ENCODE assay signal across 26 mouse cellular contexts in genomic region chr17:65190839-65191591, GRCm38 (mm10).
DNase-seq lines count a peak whose midpoint lies in the region; ATAC-seq lines count a peak whose summit lies in the region.
"Had no signal": no experiment of that assay in that cellular context is flagged by ENCODE, and none has a peak within 500 bp of the region (broad histone marks: within the 10 kb centered on the region; RNA-seq: fewer than 3 reads in every experiment).

No protein-coding gene starts in this region.

- no peaks in the 10 kb centered on the region for H3K9me3 ChIP-seq in kidney, embryonic 15.5 days (replicated peaks)
- no peaks in the 10 kb centered on the region for H3K9me3 ChIP-seq in lung, embryonic 15.5 days
- H3K9me3 ChIP-seq in embryonic facial prominence, embryonic 14.5 days (ENCODE audit: control insufficient read depth, low read length): no peaks in the 10 kb centered on the region
- H3K9me3 ChIP-seq: forebrain, embryonic 10.5 days; forebrain, embryonic 15.5 days; hindbrain, embryonic 12.5 days; intestine, embryonic 15.5 days; limb, embryonic 12.5 days; midbrain, embryonic 15.5 days; stomach, embryonic 15.5 days had no signal

- peak overlapping the region; percentile 15; the same call in 1 of the 2 replicates for H3K4me2 ChIP-seq in kidney, embryonic 15.5 days
- H3K4me2 ChIP-seq in lung, embryonic 15.5 days: peak overlapping the region; percentile 31; the same call in 1 of the 2 replicates
- no peak overlapping the region for H3K4me2 ChIP-seq in embryonic facial prominence, embryonic 14.5 days (ENCODE audit: low read depth, low read length)
- H3K4me2 ChIP-seq: forebrain, embryonic 15.5 days; hindbrain, embryonic 12.5 days; intestine, embryonic 15.5 days; limb, embryonic 12.5 days; liver, embryonic 11.5 days; midbrain, embryonic 15.5 days; stomach, embryonic 15.5 days had no signal

- 29% methylated on average over 12 of the region's 12 CpGs for WGBS in kidney, embryonic 15.5 days
- WGBS in lung, embryonic 15.5 days: 22% methylated on average over 12 of the region's 12 CpGs
- WGBS in embryonic facial prominence, embryonic 14.5 days: 60% methylated on average over 12 of the region's 12 CpGs

- H3K36me3 ChIP-seq in kidney, embryonic 15.5 days: no peaks in the 10 kb centered on the region
- H3K36me3 ChIP-seq in lung, embryonic 15.5 days: no peaks in the 10 kb centered on the region
- no peaks in the 10 kb centered on the region for H3K36me3 ChIP-seq in embryonic facial prominence, embryonic 14.5 days (ENCODE audit: control insufficient read depth, insufficient read depth, low read length)
- H3K36me3 ChIP-seq: forebrain, embryonic 10.5 days; forebrain, embryonic 15.5 days; G1E; hindbrain, embryonic 12.5 days; intestine, embryonic 15.5 days; limb, embryonic 12.5 days; midbrain, embryonic 15.5 days; stomach, embryonic 15.5 days had no signal

- peak overlapping the region; percentile 2; the same call in 1 of the 2 replicates for H3K27ac ChIP-seq in kidney, embryonic 15.5 days
- peak overlapping the region; percentile 12; the same call in 1 of the 2 replicates for H3K27ac ChIP-seq in lung, embryonic 15.5 days
- no peak overlapping the region for H3K27ac ChIP-seq in embryonic facial prominence, embryonic 14.5 days (replicated peaks; ENCODE audit: low read depth, low read length)
- H3K27ac ChIP-seq: forebrain, embryonic 10.5 days; forebrain, embryonic 15.5 days; heart, adult 2 months; hindbrain, embryonic 12.5 days; hindbrain, postnatal 0 days; intestine, embryonic 15.5 days; limb, embryonic 12.5 days; macrophage; midbrain, embryonic 15.5 days; stomach, embryonic 15.5 days had no signal

- peaks cover 3% of the 10 kb centered on the region for H3K4me1 ChIP-seq in kidney, embryonic 15.5 days
- no peaks in the 10 kb centered on the region for H3K4me1 ChIP-seq in lung, embryonic 15.5 days
- H3K4me1 ChIP-seq in embryonic facial prominence, embryonic 14.5 days (ENCODE audit: control insufficient read depth, insufficient read depth, low read length): peaks cover 16% of the 10 kb centered on the region; the same call in 1 of the 2 replicates
- H3K4me1 ChIP-seq: forebrain, embryonic 15.5 days; limb, embryonic 12.5 days; midbrain, embryonic 15.5 days; stomach, embryonic 15.5 days had no signal

- no peak overlapping the region for H3K9ac ChIP-seq in kidney, embryonic 15.5 days
- H3K9ac ChIP-seq in lung, embryonic 15.5 days: no peak overlapping the region
- H3K9ac ChIP-seq in embryonic facial prominence, embryonic 14.5 days (ENCODE audit: low read depth, low read length): no peak overlapping the region
- H3K9ac ChIP-seq: forebrain, embryonic 15.5 days; hindbrain, embryonic 12.5 days; intestine, embryonic 15.5 days; limb, embryonic 12.5 days; midbrain, embryonic 15.5 days; stomach, embryonic 15.5 days had no signal

- H3K4me3 ChIP-seq in kidney, embryonic 15.5 days (replicated peaks): no peak overlapping the region
- no peak overlapping the region for H3K4me3 ChIP-seq in lung, embryonic 15.5 days
- H3K4me3 ChIP-seq in embryonic facial prominence, embryonic 14.5 days (ENCODE audit: low read depth, low read length): no peak overlapping the region
- H3K4me3 ChIP-seq: forebrain, embryonic 10.5 days; forebrain, embryonic 15.5 days; heart, adult 2 months; hindbrain, embryonic 12.5 days; intestine, embryonic 15.5 days; limb, embryonic 12.5 days; midbrain, embryonic 15.5 days; stomach, embryonic 15.5 days had no signal

- ATAC-seq in kidney, embryonic 15.5 days (replicated peaks; ENCODE audit: low FRiP score): peak; percentile 84
- peak; percentile 85; the same call in 1 of the 2 replicates for ATAC-seq in lung, embryonic 15.5 days (ENCODE audit: borderline replicate concordance, extremely low read depth, low FRiP score, low TSS enrichment)
- ATAC-seq in embryonic facial prominence, embryonic 14.5 days (ENCODE audit: low read depth): no peak
- no peak for ATAC-seq in erythroid progenitor cell, adult 5-6 weeks (replicated peaks; ENCODE audit: low FRiP score, poor library complexity, severe bottlenecking)
- ATAC-seq: forebrain, embryonic 15.5 days; hindbrain, postnatal 0 days; intestine, embryonic 15.5 days; midbrain, embryonic 15.5 days had no signal

- DNase-seq in embryo, embryonic 10 days (ENCODE audit: low spot score): peak; percentile 9
- DNase-seq in embryo, embryonic 9.5 days (ENCODE audit: extremely low spot score): no peak
- DNase-seq in kidney, adult 11 months: no peak
- DNase-seq in lung, postnatal 25 days (ENCODE audit: low spot score): no peak
- peak; percentile 50 for DNase-seq in embryonic facial prominence, embryonic 14.5 days (ENCODE audit: low spot score)
- DNase-seq: adrenal gland, postnatal 10 days; cerebellum, adult 8-10 months; cerebellum, postnatal 25 days; heart, adult 2 months; kidney, adult 9 months; layer of hippocampus, adult 9-11 months; right cerebral cortex, postnatal 25 days had no signal

- no peaks in the 10 kb centered on the region for H3K27me3 ChIP-seq in kidney, embryonic 15.5 days
- no peaks in the 10 kb centered on the region for H3K27me3 ChIP-seq in lung, embryonic 15.5 days
- H3K27me3 ChIP-seq in embryonic facial prominence, embryonic 14.5 days (replicated peaks; ENCODE audit: control insufficient read depth, insufficient read depth, low read length): no peaks in the 10 kb centered on the region
- H3K27me3 ChIP-seq: forebrain, embryonic 15.5 days; hindbrain, embryonic 12.5 days; intestine, embryonic 15.5 days; limb, embryonic 12.5 days; midbrain, embryonic 15.5 days; stomach, embryonic 15.5 days had no signal

Comparison
In these comparisons a context has a peak if more than half of its experiments do, and no peak if none do; other contexts are left out.
1. DNase-seq: peak in embryo, embryonic 10 days (single experiment) and embryonic facial prominence, embryonic 14.5 days (single experiment); none in embryo, embryonic 9.5 days (single experiment), kidney, adult 11 months (single experiment) and lung, postnatal 25 days (single experiment).
2. ATAC-seq: peak in kidney, embryonic 15.5 days (single experiment) and lung, embryonic 15.5 days (single experiment); none in embryonic facial prominence, embryonic 14.5 days (single experiment) and erythroid progenitor cell, adult 5-6 weeks (single experiment).